Mouse (Mus musculus) G1E-ER4 (cell line): ENCODE results near the gene Slc22a8. TPM values are rescaled to one million over a fixed set of nuclear protein-coding genes. Genes with fewer than 3 reads are reported as not detected.

Experiments
- GATA1 ChIP-seq: IDR thresholded peaks from one replicate; pipeline ENCODE4 v1.8.0; 2012; ENCODE audit warnings: low read length, inconsistent platforms
- polyA plus RNA-seq: library from polyadenylated mRNA; stranded (reverse); fragments of >175 nt; gene quantifications from 2 replicates; pipeline ENCODE4 v1.2.3, GENCODE M21; 2012

The Slc22a8 gene
- polyA plus RNA-seq, result not detected in 2 replicates

- TF ChIP-seq GATA1, result no peak
Observed at GRCm38 (mm10) chr19:8590954-8591353, at the start of gene Slc22a8. Slc22a8 (plus strand) TSS chr19:8591254.

- no peak for TF ChIP-seq GATA1
Observed at GRCm38 (mm10) chr19:8558897-8559296, 32.2 kb upstream of the Slc22a8 start.

GRCm38 (mm10) chr19:8564021-8564420, 27.0 kb upstream of the Slc22a8 start:
- TF ChIP-seq GATA1, result no peak

GRCm38 (mm10) chr19:8564469-8564868, 26.6 kb upstream of the Slc22a8 start:
- TF ChIP-seq GATA1, result no peak

GRCm38 (mm10) chr19:8565262-8565661, 25.8 kb upstream of the Slc22a8 start:
- no peak for TF ChIP-seq GATA1

- no peak for TF ChIP-seq GATA1
Observed at GRCm38 (mm10) chr19:8565985-8566384, 25.1 kb upstream of the Slc22a8 start.

- no peak for TF ChIP-seq GATA1
Observed at GRCm38 (mm10) chr19:8567104-8567880, 23.8 kb upstream of the Slc22a8 start.

GRCm38 (mm10) chr19:8569453-8569863, 21.6 kb upstream of the Slc22a8 start:
- TF ChIP-seq GATA1, result no peak

- TF ChIP-seq GATA1, result no peak
Observed at GRCm38 (mm10) chr19:8570341-8571040, 20.6 kb upstream of the Slc22a8 start.

- TF ChIP-seq GATA1, result no peak
Observed at GRCm38 (mm10) chr19:8571746-8572145, 19.3 kb upstream of the Slc22a8 start.

- TF ChIP-seq GATA1, result no peak
Observed at GRCm38 (mm10) chr19:8572485-8572884, 18.6 kb upstream of the Slc22a8 start.

- no peak for TF ChIP-seq GATA1
Observed at GRCm38 (mm10) chr19:8577432-8577831, 13.6 kb upstream of the Slc22a8 start.

- TF ChIP-seq GATA1, result no peak
Observed at GRCm38 (mm10) chr19:8578293-8578969, 12.6 kb upstream of the Slc22a8 start.

GRCm38 (mm10) chr19:8578970-8579342, 12.1 kb upstream of the Slc22a8 start:
- no peak for TF ChIP-seq GATA1

GRCm38 (mm10) chr19:8585298-8585697, 5.8 kb upstream of the Slc22a8 start:
- no peak for TF ChIP-seq GATA1

- TF ChIP-seq GATA1, result no peak
Observed at GRCm38 (mm10) chr19:8585899-8586298, 5.2 kb upstream of the Slc22a8 start.

- no peak for TF ChIP-seq GATA1
Observed at GRCm38 (mm10) chr19:8586350-8586749, 4.7 kb upstream of the Slc22a8 start.
